Mouse (Mus musculus) embryonic facial prominence, embryonic 12.5 days (tissue): ENCODE measurements around the gene Adad1. TPM values are rescaled to one million over a fixed set of nuclear protein-coding genes. Genes with fewer than 3 reads are reported as not detected.

ENCODE experiments used
- ATAC-seq: fragments of 200-750 bp; cut with Nextera tagmentation; 2 replicates; pipeline ENCODE4 v1.8.0; 2017; ENCODE audit not compliant: insufficient number of reproducible peaks, insufficient read depth, low FRiP score, low TSS enrichment
- H3K27ac ChIP-seq: fragments of 300-500 bp; sonication (generic); 2 replicates; pipeline ENCODE4 v1.5.1; 2016; ENCODE audit warnings: mild to moderate bottlenecking
- H3K27me3 ChIP-seq: fragments of 300-500 bp; sonication (generic); 2 replicates; pipeline ENCODE4 v1.6.1; 2016; ENCODE audit warnings: mild to moderate bottlenecking, moderate library complexity
- H3K36me3 ChIP-seq: fragments of 300-500 bp; sonication (generic); 2 replicates; pipeline ENCODE4 v1.6.1; 2016; ENCODE audit warnings: mild to moderate bottlenecking
- H3K4me1 ChIP-seq: fragments of 300-500 bp; sonication (generic); 2 replicates; pipeline ENCODE4 v1.6.1; 2016
- H3K4me2 ChIP-seq: fragments of 300-500 bp; sonication (generic); replicated peaks from 2 replicates; pipeline ENCODE4 v1.6.1; 2016; ENCODE audit warnings: mild to moderate bottlenecking, moderate library complexity
- H3K4me3 ChIP-seq: fragments of 300-500 bp; sonication (generic); 2 replicates; pipeline ENCODE4 v1.5.1; 2016; ENCODE audit warnings: mild to moderate bottlenecking
- H3K9ac ChIP-seq: fragments of 300-500 bp; sonication (generic); 2 replicates; pipeline ENCODE4 v1.6.1; 2016; ENCODE audit warnings: mild to moderate bottlenecking, moderate library complexity
- H3K9me3 ChIP-seq: fragments of 300-500 bp; sonication (generic); 2 replicates; pipeline ENCODE4 v1.6.1; 2016; ENCODE audit warnings: mild to moderate bottlenecking, moderate library complexity
- WGBS: fragments of 180-500 bp; shearing (Covaris S2); methylation state at CpG from one replicate; pipeline ENCODE4 v1.1.7; 2016; 5-methylcytosine and 5-hydroxymethylcytosine counted together
- polyA plus RNA-seq: library from polyadenylated mRNA; unstranded; fragments of >200 nt; fragmentation: Nextera tagmentation; extraction: Ambion mirVana; gene quantifications from 2 replicates; pipeline ENCODE4 v1.2.1, GENCODE M21; 2016

Gene Adad1
- polyA plus RNA-seq, 1 experiment from 2014 or later, result 1.2 TPM

- Histone ChIP-seq H3K27me3 (no peaks in the 10 kb centered on the region), H3K9ac (no peak overlapping the region), H3K27ac (no peak overlapping the region), H3K9me3 (no peaks in the 10 kb centered on the region), H3K4me2 (no peak overlapping the region), H3K4me3 (no peak overlapping the region), H3K4me1 (no peaks in the 10 kb centered on the region), H3K36me3 (no peaks in the 10 kb centered on the region)
- ATAC-seq, result no peak
- WGBS, result 89% methylated on average over 6 of the region's 6 CpGs
Observed at GRCm38 (mm10) chr3:37140168-37140906, 77.0 kb downstream of the Adad1 start.

GRCm38 (mm10) chr3:37141827-37142226, 78.5 kb downstream of the Adad1 start:
- Histone ChIP-seq H3K4me3 (no peak overlapping the region), H3K27ac (no peak overlapping the region), H3K36me3 (no peaks in the 10 kb centered on the region), H3K4me2 (no peak overlapping the region), H3K9ac (no peak overlapping the region), H3K27me3 (no peaks in the 10 kb centered on the region), H3K4me1 (no peaks in the 10 kb centered on the region), H3K9me3 (no peaks in the 10 kb centered on the region)
- no peak for ATAC-seq
- 81% methylated on average over 2 of the region's 2 CpGs for WGBS

- Histone ChIP-seq H3K36me3 (no peaks in the 10 kb centered on the region), H3K9me3 (no peaks in the 10 kb centered on the region), H3K4me2 (no peak overlapping the region), H3K4me1 (no peaks in the 10 kb centered on the region), H3K9ac (no peak overlapping the region), H3K27ac (no peak overlapping the region), H3K4me3 (no peak overlapping the region), H3K27me3 (no peaks in the 10 kb centered on the region)
- 53% methylated on average over 1 of the region's 1 CpGs for WGBS
- ATAC-seq, result no peak
Observed at GRCm38 (mm10) chr3:37144979-37145378, 81.7 kb downstream of the Adad1 start.

GRCm38 (mm10) chr3:37146406-37146805, 83.1 kb downstream of the Adad1 start:
- Histone ChIP-seq H3K4me1 (no peaks in the 10 kb centered on the region), H3K9me3 (no peaks in the 10 kb centered on the region), H3K36me3 (no peaks in the 10 kb centered on the region), H3K4me3 (no peak overlapping the region), H3K27ac (no peak overlapping the region), H3K4me2 (no peak overlapping the region), H3K9ac (no peak overlapping the region), H3K27me3 (no peaks in the 10 kb centered on the region)
- no peak for ATAC-seq
- 51% methylated on average over 8 of the region's 8 CpGs for WGBS

- no peak for ATAC-seq
- Histone ChIP-seq H3K27me3 (no peaks in the 10 kb centered on the region), H3K9ac (no peak overlapping the region), H3K36me3 (no peaks in the 10 kb centered on the region), H3K4me3 (no peak overlapping the region), H3K4me2 (no peak overlapping the region), H3K9me3 (no peaks in the 10 kb centered on the region), H3K4me1 (no peaks in the 10 kb centered on the region), H3K27ac (no peak overlapping the region)
- 85% methylated on average over 7 of the region's 7 CpGs for WGBS
Observed at GRCm38 (mm10) chr3:37146810-37147209, 83.5 kb downstream of the Adad1 start.

GRCm38 (mm10) chr3:37152274-37152673, 88.9 kb downstream of the Adad1 start:
- no peak for ATAC-seq

GRCm38 (mm10) chr3:37153004-37153403, 89.7 kb downstream of the Adad1 start:
- Histone ChIP-seq H3K27me3 (no peaks in the 10 kb centered on the region), H3K9me3 (no peaks in the 10 kb centered on the region), H3K4me1 (no peaks in the 10 kb centered on the region), H3K9ac (no peak overlapping the region), H3K36me3 (no peaks in the 10 kb centered on the region), H3K4me2 (no peak overlapping the region), H3K27ac (no peak overlapping the region), H3K4me3 (no peak overlapping the region)
- no peak for ATAC-seq
- WGBS, result 92% methylated on average over 7 of the region's 7 CpGs

More at GRCm38 (mm10) chr3:37152274-37152673, 88.9 kb downstream of the Adad1 start:
- Histone ChIP-seq H3K4me2 (no peak overlapping the region), H3K27me3 (no peaks in the 10 kb centered on the region), H3K9ac (no peak overlapping the region), H3K4me3 (no peak overlapping the region), H3K9me3 (no peaks in the 10 kb centered on the region), H3K4me1 (no peaks in the 10 kb centered on the region), H3K36me3 (no peaks in the 10 kb centered on the region), H3K27ac (no peak overlapping the region)
- 84% methylated on average over 10 of the region's 10 CpGs for WGBS

GRCm38 (mm10) chr3:37154396-37154795, 91.1 kb downstream of the Adad1 start:
- Histone ChIP-seq H3K27ac (no peak overlapping the region), H3K4me2 (no peak overlapping the region), H3K36me3 (no peaks in the 10 kb centered on the region), H3K27me3 (no peaks in the 10 kb centered on the region), H3K4me3 (no peak overlapping the region), H3K4me1 (no peaks in the 10 kb centered on the region), H3K9ac (no peak overlapping the region), H3K9me3 (no peaks in the 10 kb centered on the region)
- ATAC-seq, result no peak
- 76% methylated on average over 7 of the region's 7 CpGs for WGBS

GRCm38 (mm10) chr3:37157082-37157481, 93.8 kb downstream of the Adad1 start:
- Histone ChIP-seq H3K27me3 (no peaks in the 10 kb centered on the region), H3K36me3 (no peaks in the 10 kb centered on the region), H3K9me3 (no peaks in the 10 kb centered on the region), H3K4me1 (no peaks in the 10 kb centered on the region), H3K4me3 (no peak overlapping the region), H3K27ac (no peak overlapping the region), H3K9ac (no peak overlapping the region), H3K4me2 (no peak overlapping the region)
- no peak for ATAC-seq
- WGBS, result 63% methylated on average over 8 of the region's 8 CpGs

GRCm38 (mm10) chr3:37158246-37158645, 94.9 kb downstream of the Adad1 start:
- H3K9me3 ChIP-seq, result no peaks in the 10 kb centered on the region
- H3K4me1 ChIP-seq, result no peaks in the 10 kb centered on the region
- 76% methylated on average over 3 of the region's 3 CpGs for WGBS
- no peak overlapping the region for H3K4me2 ChIP-seq
- H3K9ac ChIP-seq, result no peak overlapping the region
- no peak overlapping the region for H3K4me3 ChIP-seq
- H3K27ac ChIP-seq, result no peak overlapping the region
- no peak for ATAC-seq
- no peaks in the 10 kb centered on the region for H3K36me3 ChIP-seq
- H3K27me3 ChIP-seq, result no peaks in the 10 kb centered on the region

- 79% methylated on average over 4 of the region's 4 CpGs for WGBS
- Histone ChIP-seq H3K27me3 (no peaks in the 10 kb centered on the region), H3K9me3 (no peaks in the 10 kb centered on the region), H3K36me3 (no peaks in the 10 kb centered on the region), H3K9ac (no peak overlapping the region), H3K4me2 (no peak overlapping the region), H3K4me1 (no peaks in the 10 kb centered on the region), H3K27ac (no peak overlapping the region), H3K4me3 (no peak overlapping the region)
- no peak for ATAC-seq
Observed at GRCm38 (mm10) chr3:37161096-37161495, 97.8 kb downstream of the Adad1 start.

- Histone ChIP-seq H3K9ac (no peak overlapping the region), H3K36me3 (no peaks in the 10 kb centered on the region), H3K4me1 (no peaks in the 10 kb centered on the region), H3K4me3 (no peak overlapping the region), H3K9me3 (no peaks in the 10 kb centered on the region), H3K27me3 (no peaks in the 10 kb centered on the region), H3K27ac (no peak overlapping the region), H3K4me2 (no peak overlapping the region)
- ATAC-seq, result no peak
- WGBS, result 93% methylated on average over 2 of the region's 2 CpGs
Observed at GRCm38 (mm10) chr3:37169283-37169682, 106.0 kb downstream of the Adad1 start.
